Mouse (Mus musculus): ENCODE results near the gene A930033H14Rik.

Gene A930033H14Rik

DNA sequence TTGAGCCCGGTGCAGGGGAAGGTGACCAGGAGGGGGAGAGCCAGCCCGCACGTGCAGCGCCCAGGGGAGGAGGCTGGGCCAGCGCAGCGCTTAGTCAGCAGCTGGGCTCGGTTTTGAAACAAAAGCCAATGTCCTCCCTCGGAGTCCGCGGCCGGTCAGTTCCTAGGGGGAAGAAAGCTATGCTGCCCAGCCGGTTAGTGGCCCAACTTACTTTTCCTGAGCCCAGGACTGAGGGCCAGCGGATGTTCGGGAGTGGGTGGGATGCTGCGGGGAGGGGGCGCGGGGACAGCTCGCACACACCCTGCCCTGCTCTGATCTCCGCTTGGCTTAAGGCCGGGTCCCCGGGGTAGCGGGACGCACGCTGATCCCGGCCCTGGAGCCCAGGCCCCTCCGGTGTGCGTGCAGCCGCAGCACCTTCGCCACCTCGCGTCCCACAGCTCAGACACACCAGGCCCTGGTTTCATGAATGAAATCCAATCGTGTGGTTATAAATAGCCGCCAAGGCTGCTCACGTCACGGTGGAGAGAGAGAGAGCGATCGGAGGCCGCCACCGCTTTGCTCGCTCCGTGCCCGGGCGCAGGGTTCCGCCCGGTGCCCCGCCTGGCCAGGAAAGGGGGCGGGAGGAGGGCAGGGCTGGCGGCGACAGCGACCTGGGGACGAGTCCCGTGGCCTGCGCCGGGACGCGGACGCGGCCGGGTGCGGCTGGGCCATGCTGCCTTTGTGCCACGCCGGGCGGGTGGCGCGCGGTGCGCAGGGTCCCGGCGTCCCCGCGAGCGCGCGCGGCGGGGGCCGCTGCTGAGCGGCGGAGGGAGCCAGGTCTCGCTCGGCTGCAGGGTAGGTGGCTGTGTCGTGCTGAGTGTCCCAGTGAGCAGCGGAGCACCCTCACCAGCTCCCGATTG is at the start of gene A930033H14Rik:
Gene A930033H14Rik, minus strand, starts transcription at position 557 of the 899 bp plus-strand sequence.
- DNase-seq (ENCODE audit: low read depth, low spot score) = peak; percentile 81

DNA sequence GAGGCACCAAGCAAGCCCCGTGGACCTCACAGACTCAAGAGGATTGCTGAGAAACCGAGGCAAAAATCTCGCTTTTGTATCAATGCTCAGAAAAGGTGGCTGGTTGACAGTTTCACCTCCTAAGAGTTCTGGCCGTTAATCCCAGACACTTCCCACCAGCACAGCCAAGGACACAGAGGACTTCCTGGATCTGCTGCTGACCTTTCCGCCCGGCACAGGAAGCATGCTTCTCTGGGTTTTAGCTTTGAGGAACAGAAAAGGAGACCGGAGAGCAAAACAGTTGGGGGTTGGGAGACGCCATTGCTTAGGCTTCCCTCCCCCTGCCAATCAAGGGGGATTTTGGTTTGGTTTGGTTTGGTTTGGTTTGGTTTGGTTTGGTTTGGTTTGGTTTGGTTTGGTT is 47.0 kb upstream of the A930033H14Rik start:
- DNase-seq (ENCODE audit: low read depth, low spot score) = no peak

DNA sequence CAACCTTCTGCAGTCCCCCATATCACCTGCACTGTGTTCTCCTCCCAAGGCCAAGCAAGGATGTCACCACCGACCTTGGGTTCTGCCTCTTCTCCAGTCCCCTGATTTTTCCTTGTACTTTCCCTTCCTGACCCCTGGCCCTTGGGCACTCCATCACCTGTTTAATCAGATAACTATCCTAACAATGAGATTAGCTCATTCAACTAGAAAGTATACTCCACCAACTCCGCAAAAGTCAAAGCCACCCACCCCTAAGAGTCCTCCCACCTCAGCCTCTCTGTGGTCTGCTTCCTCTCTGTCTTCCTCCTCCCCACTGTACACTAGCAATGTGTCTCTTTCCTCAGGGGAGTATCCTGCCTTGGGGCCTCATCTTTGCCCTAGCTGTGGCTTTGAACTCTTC is 46.3 kb upstream of the A930033H14Rik start:
- DNase-seq (ENCODE audit: low read depth, low spot score) = no peak

DNA sequence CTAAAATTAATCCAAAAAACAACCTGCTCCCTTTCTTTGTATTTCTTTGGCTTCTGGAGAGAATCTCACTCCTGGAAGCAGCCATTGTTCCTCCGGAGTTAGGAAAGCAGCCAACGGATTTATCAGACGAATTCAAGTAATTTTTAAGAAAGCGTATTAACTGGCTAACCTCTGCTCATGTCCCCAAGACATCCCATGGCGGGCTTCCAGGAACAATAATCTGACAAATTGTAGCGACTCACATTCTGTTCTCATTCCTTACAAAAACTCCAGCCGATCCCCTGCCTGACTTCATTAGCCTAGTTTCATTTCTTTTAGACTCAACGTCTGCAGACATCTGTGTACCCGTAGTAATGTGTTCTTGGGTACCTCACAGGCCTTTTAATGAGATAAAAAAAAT is 45.7 kb upstream of the A930033H14Rik start:
- peak; percentile 11 for DNase-seq (ENCODE audit: low read depth, low spot score)

DNA sequence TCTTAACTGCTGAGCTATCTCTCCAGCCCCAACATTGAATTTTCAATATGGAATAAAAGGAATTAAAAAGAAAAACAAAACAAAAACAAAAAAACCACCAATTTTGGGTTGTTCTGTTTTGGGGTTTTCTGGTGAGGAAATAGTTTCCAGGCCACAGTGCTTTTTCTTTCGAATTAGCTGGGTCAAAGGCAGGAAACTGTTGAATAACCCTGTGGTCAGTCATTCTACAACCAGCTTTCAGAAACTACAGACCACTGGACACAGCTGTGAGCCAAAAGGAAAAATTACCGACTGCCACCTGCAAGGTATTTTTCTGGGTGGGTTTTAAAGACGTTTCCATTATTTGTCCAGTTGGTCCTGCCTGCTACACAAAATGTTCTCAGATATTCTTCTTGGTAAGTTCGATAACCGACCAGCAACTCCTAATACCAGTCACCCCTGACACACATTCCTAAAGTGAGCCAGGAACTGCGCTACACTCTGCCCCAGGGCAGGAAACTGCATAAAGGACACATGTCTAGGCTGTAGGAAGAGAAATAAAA is 44.8 kb upstream of the A930033H14Rik start:
- DNase-seq (ENCODE audit: low read depth, low spot score) = peak; percentile 20

DNA sequence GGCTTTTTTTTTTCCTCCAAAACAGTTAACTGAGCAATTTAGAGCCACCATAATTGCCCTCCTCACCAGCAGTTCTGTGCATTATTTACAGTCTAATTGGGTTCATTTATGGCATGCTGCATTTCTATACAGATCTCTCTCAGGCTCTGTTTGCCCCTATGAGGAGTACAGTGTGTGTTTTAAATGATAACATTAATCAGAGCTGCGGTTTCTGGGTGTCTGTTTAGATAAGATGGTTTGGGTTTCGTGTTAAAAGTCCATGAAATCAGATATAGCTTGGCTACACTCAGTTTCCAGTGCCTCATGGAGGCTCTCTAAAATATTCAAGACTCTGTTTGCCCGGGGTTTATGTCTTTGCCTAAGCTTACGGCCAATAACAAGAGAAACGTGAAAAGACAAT is 42.7 kb upstream of the A930033H14Rik start:
- no peak for DNase-seq (ENCODE audit: low read depth, low spot score)

DNA sequence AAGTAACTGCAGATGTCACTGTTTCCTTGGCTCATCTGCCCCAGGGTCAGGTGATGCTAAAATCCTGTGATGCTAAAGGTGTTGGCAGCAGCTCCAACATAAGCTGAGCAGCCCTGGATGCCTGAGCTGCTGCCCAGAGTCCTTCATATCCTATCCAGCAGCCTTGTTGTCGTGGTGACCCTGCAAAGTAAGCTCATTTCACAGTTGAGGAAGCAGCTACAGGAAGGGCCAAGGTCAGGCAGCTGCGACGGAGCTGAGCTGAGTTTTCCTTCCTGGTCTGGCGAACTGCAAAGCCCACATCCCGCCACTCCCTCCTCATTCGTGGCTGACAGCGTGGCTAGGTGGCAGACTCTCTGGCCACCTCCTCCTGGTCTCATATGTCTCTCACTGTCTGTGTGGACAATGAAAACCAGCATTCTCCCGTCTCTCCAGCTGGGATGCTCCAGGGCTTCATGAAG is 41.5 kb upstream of the A930033H14Rik start:
- no peak for DNase-seq (ENCODE audit: low read depth, low spot score)

DNA sequence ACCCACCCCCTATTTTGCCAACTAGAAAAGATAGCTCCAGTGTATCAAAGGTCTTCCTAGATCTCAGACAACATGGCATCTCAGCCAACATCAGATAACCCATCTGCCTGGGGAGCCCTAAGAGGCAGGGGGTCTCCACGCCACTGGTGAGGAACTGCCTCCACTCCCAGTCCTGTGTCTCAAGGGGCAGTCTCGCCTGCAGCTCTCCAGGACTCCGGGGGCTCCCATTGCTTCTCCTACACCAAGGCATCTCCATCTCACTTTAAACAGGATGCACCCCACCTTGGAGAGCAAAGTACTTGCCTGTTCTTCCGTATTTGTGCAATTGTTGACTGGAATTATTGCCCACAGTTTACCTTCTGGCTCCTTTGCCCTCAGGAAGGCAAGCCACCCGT is 40.8 kb upstream of the A930033H14Rik start:
- no peak for DNase-seq (ENCODE audit: low read depth, low spot score)

DNA sequence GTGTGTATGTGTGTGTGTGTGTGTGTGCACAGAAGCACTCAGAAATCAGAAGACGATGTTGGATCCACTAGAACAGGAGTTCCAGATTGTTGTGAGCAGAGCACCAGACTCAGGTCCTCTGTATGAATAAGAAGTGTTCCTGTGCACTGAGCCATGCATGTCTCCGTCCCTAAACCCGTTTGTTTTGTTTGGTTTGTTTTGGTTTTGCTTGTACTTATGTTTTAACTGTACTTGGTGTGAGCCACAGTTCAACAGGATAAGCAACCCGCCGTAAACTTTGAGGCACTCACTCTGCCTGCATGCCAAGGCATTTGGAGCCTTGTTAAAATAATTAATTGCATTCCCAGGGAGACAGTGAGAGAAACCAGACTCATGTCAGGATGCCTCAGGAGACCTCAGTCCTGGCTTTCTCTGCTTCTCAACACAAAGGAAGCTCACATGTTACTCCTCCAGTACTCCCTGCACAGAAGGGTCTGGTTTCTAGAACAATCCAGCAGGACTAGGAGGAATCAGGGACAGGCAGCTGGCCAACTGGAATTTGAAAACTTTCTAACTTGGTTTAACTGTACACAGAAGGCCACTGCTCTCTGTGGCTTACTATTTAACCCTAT is 40.3 kb upstream of the A930033H14Rik start:
- DNase-seq (ENCODE audit: low read depth, low spot score) = no peak

DNA sequence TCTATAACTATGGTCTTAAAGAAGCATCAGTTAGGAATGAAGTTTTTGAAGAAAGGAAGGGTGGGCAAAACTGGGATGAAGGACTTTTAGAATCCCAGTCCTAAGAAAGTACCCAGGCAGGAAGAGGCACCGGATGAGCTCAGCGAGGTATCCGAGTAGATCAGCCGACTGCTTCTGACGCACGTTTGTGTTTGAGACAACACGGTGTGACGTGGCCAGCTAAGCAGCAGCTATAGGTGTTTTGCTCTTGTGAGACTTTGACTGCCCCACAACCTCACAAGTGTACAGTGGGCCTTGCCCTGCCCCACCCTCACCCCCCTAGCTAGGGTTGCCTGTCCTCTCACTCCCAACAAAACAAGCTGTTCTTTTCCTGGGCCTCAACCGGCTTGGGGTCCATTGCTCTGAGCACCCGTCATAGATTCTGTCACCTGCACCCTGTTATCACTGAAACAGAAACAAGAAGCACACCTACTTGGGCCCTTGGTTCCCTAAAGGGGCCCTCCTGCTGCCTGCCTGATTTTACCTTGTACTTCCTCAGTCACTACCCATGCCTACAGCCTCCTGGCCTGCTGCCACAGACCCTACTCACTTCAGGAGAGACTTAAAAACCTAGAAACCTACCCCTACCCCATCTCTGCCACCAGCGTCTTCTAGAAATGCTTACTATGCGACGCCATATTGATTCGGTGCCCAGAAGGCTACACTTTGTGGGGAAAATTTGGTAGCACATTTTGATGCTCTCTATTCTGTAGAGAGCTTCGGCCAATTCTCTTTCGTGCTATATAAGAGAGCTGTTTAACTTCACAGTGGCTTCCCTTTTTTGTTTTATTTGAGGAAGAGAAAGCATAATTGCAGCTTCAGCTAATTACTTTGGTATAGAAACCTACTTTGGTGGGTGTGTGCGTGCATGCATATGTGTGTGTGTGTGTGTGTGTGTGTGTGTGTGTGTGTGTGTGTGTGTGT is 39.5 kb upstream of the A930033H14Rik start:
- no peak for DNase-seq (ENCODE audit: low read depth, low spot score)

DNA sequence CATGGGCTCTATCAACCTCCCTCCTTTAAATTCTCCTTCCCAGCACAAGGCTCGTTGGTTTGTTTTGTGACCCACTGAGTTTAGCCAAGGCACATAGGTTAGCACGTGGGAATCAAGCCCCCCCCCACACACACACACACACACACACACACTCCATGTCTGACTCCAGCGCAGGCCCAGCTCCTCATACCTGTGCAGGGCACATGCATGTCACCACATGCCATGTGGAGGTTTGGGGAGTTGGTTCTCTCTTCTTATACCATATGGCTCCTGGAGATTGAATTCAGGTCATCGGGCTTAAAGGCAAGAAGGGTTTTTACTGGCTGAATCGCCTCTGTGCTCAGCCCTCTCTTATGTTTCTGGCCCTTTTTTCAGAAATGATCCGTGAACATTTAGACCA is 38.4 kb upstream of the A930033H14Rik start:
- DNase-seq (ENCODE audit: low read depth, low spot score) = no peak

DNA sequence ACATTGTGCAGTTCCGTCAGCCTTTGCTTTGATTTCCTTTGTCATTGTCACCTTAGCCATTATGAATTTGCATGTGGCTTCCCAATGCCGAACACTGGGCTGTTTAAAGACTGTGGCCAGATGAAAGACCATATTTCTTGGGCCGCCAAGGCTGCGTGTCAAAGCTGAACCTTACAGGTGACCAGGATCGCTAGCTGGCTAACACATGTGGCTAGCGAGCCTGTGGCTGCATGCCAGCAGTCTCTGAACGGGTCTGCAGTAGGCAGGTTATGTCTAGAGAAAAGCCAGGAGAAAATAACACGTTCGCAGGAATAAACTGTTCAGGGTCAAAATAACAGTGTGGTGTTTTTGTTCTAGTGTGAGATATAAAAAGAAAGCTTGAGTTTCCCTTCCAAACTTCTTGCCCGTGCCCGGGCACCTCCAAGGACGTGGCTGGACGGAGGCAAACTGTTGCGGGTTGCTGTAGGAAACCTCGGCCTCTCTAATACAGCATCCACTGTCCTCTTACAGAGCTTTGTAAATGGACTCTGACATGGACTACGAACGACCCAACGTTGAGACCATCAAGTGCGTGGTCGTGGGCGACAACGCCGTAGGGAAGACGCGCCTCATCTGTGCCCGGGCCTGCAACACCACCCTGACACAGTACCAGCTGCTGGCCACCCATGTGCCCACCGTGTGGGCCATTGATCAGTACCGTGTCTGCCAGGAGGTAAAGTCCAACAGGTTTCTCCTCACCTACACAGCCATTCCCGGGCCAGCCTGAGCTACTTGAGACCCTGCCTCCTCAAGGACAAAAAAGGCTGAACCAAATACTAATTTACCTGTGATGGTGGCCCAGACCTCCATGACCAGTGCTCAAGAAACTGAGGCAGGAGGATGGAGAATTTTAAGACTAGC is 35.6 kb upstream of the A930033H14Rik start:
- no peak for DNase-seq (ENCODE audit: low read depth, low spot score)

DNA sequence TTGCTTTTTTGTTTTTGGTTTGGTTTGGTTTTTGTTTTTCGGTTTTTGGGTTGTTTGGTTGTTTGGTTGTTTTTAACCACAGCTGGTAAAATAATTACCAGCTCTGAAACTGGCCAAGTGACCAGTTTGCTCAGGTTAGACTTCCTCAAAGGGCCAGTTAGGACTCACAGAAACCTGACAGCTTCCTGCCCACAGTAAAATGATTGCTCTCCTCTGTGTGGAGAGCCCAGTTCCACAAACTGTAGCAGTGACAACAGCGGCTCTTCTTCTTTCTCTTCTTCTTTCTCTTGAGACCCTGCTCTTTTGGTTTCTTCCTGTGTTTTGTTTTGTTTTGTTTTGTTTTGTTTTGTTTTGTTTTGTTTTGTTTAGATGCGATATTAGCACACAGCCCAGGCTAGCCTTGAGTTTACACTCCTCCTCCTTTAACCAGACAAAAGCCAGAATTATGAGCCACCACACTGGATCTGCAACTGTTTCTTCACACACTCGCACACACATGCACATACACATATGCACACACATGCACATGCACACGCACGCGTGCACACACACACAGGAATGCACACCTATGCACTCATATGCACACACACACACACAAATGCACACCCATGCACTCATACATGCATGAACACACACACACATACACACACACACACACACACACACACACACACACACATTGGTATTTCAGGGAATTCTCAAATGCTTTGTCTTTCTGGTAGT is 34.6 kb upstream of the A930033H14Rik start:
- no peak for DNase-seq (ENCODE audit: low read depth, low spot score)

DNA sequence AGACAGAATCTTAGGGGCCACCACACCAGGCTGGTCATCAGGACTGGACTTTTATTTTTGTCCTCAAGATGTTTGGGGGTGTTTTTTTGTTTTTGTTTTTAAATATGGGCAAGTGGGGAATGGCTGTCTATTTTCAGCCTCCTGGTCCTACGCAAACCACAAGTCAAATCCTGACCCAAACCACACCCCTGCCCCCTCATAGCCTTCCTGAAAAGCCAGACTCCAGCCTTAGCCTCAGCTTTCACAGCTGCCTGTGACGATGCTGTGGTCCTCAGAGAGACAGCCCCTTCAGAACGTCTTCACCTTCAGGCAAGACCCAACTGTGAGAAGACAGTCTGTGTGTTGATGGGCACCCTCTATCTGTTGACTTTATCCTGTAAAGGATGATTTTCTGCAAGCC is 33.9 kb upstream of the A930033H14Rik start:
- DNase-seq (ENCODE audit: low read depth, low spot score) = no peak

DNA sequence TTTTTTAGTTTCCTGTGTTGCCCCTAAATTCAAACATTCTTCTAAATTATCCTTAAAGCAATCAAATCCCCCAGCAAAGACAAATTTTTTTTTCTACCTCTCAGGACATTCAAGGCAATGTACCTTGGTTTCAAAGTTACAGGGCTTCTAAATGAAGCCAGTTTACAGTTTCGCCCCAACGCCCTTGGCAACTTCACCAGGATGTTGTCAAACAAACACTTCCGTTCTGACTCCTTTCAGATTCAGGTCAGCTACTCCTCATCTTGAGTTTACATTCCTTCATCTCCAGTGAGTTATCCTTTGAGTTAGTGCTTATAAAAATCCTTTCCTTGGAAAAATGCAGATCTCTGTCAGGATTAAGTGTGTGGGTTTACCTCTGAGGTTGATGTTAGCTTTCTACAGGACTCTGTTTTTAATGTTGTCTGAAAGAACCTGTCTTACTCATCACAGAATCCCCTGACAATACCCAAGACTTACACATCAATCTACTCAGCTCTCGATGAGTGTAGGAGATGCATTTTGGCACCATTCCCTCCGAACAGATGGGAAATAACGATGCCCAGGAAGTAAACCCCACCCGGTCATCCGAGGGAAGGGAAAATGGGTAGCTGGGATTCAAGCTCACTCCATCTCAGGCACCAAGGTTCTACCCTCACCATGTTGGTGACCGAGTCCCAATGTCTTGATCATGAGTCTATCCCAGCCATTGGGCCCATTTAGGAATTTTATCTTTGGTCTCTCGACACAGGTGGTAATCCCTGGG is 33.2 kb upstream of the A930033H14Rik start:
- DNase-seq (ENCODE audit: low read depth, low spot score) = no peak

DNA sequence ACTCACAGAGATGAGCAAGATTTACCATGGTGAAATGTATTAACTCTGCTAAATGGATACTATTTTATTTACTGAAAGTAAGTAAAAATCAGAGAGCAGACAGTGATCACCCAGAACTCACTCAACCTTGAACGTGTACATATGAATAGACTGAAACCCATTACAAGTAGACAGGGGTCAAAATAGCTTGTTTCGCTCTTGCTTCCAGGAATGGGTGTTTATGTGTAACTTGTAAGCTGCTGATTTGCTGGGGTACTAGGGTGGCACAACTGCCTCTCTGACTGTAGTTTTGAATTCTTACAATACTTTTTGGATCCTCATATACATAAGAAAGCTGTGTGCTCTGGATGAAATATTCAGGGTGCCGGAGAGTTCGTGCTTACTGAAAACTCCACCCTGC is 32.3 kb upstream of the A930033H14Rik start:
- no peak for DNase-seq (ENCODE audit: low read depth, low spot score)

DNA sequence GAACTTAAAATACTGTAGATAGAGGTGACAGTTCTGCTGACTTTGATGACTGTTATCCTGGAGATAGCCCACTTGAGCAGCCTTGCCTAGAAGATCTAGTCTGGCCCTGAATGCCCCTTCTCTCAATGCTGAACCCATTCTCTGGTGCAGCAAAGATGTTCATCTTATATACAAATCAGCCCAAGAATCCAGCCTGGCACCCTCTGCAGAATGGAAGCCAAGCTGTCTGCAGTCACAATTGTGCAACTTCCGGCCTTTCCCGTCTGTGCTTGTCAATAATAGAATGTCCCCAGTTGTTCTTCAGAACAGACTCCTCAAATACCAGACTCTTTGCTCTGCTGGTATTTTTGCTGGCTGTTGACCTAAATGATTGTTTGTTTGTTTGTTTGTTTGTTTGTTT is 27.6 kb upstream of the A930033H14Rik start:
- DNase-seq (ENCODE audit: low read depth, low spot score) = no peak

DNA sequence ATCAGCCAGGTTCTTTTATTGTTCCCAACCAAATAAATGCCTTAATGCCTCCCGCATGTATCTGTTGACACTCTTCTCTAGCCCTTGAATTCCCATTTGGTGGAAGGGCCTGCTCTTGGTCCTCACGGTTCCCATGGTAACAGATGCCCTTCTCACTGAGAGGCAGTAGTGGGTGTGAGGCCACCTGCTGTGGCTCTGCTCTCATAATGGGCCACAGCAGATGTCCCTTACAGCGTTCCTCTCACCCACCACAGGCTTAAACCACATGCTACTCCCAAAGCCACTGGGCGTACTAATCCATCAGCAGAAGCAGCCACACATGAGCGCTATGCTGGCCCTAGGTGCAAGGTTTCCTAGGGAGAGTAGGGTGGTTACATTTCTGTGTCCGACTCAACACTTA is 25.4 kb upstream of the A930033H14Rik start:
- DNase-seq (ENCODE audit: low read depth, low spot score) = no peak

DNA sequence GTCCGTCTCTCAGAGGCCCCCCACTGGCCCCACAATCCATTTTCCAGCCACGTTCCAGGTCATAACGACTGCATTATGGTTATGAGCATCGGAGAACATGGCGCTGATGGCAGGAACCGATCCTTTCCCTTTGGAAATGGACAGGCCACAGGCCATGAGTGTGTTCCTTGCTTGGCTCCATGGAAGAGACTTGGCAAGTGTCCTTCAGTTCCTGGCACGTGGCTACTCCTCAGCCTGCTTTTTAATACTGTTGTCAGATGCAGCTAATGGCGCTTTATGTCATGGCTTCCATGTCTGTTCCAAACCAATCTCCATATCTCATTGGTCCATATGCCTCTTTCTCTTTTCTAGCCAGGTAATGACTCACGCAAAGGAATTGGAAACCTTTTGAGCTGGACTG is 24.9 kb upstream of the A930033H14Rik start:
- no peak for DNase-seq (ENCODE audit: low read depth, low spot score)

Measured in 3T3-L1 (cell line).